Mouse (Mus musculus): ENCODE data around the gene Cd180.

Gene Cd180

DNA sequence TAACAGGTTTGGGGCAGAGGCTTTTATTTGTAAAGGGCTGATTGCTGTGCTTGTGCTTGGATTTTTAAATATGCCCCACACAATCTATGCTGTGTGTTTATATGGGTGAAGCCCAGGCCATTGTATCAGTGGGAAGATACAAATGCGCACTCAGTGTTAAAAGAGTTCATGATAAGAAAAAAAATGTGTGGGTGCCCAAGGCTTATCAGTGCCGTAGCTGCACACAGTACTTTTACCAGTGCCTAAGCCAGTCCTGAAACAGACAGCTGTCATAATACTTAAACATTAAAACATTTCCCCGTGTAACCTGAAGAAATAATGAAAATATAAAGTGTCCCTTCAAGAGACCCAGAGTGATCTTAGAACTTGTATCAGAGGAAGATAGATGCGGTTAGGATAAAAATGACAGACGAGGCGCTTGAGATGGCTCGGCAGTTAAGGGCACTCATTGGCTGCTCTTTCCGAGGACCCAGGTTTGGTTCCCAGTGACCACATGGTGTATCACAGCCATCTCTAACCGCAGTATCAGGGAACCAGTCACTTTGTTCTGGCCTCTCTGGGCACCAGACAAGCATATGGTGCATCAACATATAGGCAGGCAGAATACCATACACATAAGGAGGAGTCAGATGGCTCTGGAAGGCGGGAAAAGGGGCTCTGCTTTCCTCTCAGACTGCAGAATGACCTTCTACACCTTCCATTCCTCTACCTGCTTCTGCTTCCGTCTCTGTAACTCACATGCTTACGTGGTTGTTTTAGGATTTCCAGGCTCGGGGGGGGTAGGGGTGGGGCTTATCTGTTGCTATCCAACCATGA is 46.6 kb downstream of the Cd180 start:
- no peak for DNase-seq (ENCODE audit: low read depth, low spot score)

DNA sequence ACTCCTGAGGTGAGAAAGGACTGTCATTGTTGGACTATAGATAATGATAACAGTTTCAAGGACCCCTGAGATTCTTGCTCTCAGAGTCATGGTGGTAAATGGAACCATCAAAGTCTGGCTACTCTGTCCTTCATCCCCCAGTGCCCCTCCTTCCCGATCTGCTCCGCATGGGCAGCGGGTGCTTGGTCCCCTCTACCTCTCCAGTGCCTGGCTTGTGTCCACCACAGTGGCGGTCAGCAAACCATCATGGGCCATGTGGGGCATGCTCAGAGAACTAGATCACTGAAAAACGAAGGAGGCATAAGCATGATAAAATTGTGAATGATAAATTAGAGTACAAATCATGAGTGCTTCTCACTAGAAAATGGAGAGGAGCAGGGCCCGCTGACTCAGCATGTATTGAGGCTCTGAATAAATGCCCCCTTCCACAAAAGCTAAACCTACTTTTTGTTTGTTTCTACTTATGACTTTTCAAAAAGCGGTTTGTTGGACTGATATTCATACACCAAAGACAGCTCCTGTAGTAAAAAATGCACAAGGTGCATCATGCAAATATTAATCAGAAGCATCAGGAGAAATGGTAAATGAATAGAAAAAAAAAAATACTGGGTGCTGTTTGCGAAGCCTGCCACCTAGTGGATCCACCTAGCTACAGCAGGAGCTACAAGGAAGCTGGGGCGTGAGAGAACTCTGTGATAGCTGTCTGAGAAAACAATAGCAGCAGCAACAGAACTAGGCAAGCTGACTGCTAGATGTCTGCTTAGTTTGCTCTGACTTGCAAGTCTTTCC is 51.3 kb downstream of the Cd180 start:
- peak; percentile 68 for DNase-seq (ENCODE audit: low read depth, low spot score)

DNA sequence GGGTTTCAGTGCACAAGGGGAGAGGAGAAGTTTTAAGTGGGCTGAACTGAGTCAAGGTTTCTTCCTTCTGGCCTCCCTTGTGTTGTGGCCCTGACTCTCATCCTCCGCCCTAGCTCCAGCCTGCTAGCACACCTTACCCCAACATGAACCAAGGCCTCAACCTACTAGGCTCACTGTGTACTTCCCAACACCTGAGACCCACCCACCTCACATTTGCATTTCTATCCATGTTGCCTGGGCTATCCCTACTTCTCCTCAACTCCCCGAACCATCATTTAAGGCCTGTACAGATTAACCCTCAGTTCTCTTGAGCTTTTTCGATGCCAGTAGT is 51.9 kb downstream of the Cd180 start:
- DNase-seq (ENCODE audit: low read depth, low spot score) = no peak

DNA sequence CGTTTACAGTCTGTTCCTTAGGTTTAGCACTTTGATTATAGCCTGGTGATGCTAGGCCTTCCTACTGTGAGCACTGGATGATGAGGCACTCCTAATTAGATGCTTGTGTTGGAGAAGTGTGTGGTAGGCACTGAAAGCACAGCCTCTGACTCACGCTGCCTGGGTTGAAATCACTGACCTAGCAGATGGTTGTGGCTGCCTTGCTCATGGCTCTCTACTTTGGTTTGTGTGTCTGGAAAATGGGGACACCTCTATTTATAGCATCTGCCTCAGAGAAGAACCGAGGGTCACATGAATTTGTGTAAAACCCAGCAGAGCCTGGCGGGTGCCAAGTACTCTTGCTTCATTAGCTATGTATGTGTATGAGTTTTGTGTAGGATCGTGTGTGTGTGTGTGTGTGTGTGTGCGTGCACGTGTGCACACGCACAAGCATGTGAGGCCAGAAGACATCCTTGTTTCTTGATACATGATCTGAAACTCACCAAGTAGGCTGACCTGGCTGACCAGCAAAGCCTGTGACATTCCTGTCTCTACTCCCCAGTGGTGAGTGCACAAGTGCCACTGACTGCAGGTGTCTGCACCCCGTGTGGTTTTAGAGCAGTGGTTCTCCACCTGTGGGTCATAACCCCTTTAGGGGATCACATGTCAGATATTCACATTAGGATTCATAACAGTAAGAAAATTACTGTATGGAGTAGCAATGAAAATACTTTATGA is 52.4 kb downstream of the Cd180 start:
- no peak for DNase-seq (ENCODE audit: low read depth, low spot score)

DNA sequence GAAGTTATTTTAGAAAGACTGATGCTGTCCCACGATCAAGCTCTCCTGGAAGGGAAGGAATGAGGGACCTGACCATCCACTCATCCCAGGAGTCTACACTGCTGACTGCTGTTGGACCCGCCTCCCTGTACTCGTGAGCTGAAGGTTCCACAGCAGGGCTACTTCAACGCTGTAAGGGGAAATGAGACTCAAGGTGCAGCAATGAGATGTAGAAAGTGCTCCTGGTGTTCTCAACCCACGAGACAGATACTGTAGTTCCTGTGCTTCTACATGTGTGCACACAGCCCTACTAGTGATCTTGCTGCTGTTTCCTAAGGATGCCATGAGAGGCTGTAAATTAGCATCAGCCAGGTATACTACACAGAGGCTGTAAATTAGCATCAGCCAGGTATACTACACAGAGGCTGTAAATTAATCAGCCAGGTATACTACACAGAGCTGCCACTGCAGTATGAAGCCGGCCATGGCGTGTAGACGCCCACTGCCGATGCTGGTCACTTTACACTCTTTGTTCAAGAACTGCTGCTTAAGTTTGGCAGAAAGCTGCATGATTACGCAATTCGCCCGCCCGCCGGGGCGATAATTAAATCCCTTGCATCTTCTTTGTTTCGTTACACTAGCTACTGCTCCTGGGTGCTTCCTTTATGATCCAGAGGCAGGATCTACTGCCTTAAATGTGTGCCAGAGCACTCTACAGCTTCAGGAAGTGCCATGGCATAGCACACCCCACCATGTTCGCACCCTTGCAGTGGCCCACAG is 53.6 kb downstream of the Cd180 start:
- peak; percentile 21 for DNase-seq (ENCODE audit: low read depth, low spot score)

DNA sequence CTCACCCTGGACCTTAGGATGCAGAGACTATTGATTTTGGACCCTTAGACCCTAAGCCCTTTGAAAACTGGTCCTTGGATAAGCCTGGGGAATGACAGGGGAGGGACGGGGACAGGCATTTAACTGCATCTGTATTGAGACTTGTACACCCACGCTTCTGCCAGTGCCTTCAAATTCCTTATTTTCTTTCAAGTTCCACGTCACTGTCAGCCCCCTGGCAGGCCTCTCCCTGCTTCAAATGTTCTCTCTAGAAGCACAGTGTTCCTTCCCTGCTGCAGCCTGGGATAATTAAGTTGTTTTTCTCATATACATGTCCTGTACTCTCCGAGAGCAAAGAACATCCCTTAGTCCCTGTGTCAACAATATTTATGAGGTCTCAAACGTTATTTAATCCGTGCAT is 55.8 kb downstream of the Cd180 start:
- DNase-seq (ENCODE audit: low read depth, low spot score) = no peak

DNA sequence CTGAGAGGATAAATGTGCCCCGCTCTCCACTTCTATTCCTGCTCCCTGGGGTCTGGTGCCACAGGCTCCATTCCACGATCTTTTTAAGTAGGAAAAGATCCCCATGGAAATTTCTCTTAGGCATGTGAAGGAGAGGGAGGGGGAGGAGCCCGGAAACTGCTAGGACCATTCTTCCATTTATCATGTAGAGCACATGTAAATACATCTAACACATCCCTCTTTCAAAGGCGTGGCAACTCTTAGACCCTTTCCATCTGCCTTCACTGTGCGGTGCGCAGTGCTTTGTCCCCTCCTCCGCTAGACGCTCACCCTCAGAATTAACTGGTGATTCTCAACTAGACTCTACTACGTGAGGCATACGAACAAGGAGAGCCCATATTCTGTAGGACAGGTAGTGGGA is 56.5 kb downstream of the Cd180 start:
- DNase-seq (ENCODE audit: low read depth, low spot score) = peak; percentile 89

DNA sequence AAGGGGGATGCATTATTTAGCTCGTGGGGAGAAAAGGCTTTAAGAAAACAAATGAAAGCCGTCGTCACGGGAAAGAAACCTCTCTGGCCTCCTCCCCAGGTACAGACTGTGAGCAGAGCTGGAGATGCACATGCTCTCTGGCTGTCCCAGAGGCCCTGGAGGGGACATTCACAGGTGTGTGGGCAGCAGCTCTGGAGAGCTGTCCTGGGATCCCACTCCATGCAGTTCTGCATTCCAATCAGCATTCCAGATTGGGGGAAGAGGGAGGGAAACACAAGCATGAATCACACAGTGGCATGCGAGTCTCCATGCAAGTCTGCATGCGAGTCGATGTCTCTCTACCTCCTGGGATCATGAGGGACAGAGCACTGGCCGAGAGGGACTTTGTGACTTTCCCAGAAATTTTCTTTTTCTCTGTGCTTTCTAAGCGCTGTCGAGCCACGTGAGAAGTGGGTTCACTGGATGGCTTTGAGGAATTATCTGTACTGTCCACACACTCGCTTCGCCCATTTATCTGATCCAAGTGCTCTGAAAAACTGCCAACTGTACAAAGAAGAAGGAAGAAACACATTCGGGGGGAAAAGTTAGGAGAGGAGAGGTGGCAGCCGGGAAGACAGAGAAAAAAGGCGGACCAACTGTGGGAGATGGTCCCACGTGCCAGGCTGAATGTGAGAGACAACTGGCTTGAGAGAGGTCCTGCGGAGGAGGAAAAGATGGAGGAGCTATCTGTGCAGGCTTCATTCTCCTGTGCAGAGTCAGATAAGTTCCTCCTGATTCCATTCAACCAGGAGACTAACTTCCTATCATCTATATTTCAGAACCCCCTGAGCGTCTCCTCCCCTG is 60.6 kb downstream of the Cd180 start:
- no peak for DNase-seq (ENCODE audit: low read depth, low spot score)

DNA sequence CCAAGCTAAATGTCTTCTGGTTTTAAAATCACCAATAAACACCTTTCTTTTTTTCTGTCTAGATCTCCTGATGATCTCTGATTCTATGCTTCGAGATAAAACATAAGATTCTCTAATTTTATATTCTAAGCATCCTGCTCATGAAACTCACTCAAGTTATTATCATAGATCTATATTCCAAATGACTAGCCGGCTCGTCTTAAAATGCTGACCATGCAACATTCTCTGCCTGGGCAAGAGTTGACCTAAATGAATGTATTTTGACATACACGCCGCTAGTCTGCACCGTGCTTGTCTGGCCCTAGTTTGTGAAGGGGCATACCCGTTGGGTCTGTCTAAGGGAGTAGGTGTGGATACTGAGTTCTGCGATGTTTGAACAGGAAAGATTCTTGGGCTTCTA is 61.8 kb downstream of the Cd180 start:
- DNase-seq (ENCODE audit: low read depth, low spot score) = no peak

DNA sequence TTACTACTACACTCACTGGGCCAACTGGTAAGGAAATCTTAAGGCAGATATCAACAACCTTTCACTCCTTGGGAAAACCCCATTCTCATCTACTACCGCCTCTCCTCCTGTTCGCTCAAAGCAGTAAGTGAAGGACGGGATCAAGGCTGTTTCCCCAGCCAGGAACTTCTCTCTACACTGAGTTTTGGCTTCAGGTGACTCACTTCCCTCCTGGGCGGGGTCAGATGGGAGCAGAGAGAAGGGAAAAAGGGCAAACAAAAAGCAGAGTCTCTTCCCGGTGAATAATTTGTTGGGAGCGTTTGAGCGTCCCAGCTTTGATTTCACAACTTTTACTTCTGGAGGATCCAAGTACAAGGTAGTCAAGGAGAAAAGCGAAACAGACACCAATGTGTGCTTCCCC is 62.7 kb downstream of the Cd180 start:
- DNase-seq (ENCODE audit: low read depth, low spot score) = peak; percentile 41

DNA sequence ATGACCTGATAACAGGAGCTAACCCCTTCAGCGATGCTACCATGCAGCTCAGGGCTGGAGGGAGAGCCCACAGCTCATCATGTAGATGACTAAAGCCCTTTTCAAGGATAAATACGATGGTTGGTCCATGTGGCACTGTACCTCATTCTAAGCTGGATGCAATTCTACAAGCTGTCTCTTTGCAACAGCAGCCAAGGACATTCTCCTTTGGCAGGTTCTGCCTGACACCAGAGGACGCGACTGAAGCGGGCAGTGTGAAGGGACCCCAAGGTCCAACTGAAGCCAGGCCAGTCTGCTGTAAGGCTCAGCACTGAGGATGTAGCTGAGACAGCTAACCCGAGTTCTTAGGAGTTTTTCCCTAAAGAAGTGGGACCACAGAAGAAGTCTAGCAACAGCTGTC is 64.7 kb downstream of the Cd180 start:
- DNase-seq (ENCODE audit: low read depth, low spot score) = no peak

DNA sequence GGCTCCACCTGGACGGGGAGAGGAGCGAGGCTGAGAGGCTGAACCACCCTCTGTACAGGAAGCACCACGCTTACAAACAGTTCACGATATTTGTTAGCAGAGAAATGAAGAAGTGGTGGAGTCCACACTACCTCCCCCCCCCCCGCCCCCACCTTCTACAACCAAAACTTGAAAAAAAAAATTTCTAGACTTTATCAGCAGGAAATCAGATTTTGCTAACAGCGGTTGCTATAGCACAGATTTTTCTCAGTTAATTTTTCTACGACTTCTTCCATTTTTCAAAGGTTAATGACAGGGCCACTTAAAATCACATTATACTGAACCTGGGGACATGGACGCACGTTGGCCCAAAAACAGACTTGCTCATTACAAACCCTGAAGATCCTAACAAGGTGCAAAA is 68.1 kb downstream of the Cd180 start:
- no peak for DNase-seq (ENCODE audit: low read depth, low spot score)

DNA sequence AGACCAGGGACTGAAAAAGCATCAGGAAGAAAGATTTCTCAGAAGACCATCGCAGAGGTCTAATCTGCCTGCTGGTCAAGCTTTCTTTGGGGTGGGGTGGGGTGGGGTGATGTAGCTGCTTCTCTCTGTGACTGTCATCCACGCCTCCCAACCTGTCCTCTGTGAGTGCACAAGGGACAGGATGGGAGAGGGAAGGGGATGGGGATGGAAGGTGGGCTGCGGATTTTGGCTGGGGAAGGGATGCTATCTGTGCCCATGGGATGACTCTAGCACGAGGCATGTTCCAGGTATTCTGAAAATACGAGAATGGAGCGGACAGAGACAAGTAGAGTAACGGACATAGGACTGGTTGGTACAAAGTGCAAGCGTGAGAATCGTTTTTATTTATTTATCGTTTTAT is 68.8 kb downstream of the Cd180 start:
- DNase-seq (ENCODE audit: low read depth, low spot score) = no peak

DNA sequence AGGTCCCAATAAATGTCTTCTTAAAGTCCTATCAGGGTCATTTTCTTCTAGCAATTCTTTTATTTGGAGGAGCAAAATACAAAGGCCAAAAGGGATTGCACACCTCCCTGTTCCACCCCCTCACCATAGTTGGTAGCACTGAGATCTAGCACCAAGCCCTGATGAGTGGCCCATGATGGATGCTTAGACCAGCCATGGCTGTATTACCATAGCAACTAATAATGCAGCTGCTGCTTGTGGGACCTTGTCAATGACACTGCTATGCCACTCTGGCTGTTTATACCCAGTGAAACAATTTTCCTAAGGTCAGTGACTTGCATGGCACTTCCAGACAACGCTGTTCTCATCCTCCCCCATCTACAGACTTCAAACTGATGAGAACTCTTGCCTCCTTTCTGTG is 70.9 kb downstream of the Cd180 start:
- no peak for DNase-seq (ENCODE audit: low read depth, low spot score)

DNA sequence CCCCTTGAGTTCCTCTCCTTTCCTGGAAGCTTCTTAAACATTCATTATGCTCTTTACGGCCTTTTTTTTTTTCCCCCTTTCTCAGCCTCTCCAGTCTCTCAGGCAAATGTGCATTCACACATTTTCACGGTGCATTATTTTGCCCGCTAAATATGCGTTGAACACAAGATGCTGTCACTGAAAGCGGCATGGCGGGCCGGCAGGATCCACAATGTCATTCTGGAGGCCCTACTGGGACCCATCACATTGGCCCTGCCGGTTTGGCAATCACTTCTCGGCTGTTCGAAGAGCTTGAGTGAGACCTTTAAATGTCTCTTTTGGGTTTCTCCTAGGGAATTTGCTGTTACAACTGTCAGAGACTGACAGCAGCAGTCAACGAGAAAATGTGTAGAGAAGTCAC is 71.9 kb downstream of the Cd180 start:
- DNase-seq (ENCODE audit: low read depth, low spot score) = no peak

DNA sequence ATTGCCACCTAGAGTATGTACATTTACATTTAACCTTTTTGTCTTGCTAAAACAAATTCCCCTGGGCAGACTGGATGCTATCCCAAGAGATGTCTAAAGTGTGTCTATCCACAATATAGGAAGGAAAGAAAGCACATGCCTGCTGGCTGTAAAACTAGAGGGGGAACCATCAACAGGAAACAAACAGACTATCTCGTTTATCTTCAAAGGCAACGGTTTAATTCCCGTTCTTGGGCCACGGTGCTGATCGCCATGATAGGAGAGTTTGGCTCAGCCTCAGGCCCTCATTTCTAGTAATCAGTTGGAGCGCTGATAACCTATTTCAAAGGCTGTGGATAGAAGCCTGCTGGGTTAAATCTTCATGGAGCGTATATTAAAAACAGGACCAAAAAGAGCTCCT is 73.8 kb downstream of the Cd180 start:
- no peak for DNase-seq (ENCODE audit: low read depth, low spot score)

DNA sequence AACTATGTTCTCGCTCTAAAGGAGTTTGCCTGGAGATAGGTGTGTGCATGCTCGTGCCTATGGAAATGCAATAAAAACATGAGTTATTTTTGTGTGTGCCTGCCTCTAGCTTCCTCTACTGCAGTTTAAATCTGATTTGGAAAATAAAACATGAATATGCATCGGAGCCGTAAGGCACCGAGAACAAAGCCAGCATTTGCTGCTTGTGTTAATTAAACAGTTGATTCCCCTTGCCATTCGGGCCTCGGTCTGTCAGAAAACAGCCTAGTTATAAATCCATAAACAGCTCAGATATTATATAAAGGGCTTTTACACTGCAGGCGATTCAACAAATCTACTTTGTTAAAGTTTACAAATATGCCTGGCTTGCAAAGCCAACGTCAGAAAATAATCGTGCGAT is 75.2 kb downstream of the Cd180 start:
- no peak for DNase-seq (ENCODE audit: low read depth, low spot score)

DNA sequence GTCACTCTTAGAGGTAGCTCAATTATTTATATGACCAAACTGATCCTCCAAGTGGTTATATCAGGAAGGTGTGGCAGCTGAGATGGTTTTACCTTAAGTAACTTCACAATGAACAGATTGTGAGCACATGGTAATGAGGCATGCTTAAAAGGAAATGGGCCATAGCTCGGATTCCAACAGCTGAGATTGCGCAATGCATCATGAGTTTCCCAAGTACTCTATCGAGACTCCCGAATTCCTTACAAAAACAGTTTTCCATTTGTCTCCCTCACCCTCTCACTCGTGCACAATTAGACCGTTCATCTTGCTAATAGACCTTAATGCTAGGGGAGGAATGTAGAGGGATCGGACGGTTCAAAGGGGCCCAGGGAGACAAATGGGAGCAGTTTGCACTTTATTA is 76.8 kb downstream of the Cd180 start:
- DNase-seq (ENCODE audit: low read depth, low spot score) = peak; percentile 55

DNA sequence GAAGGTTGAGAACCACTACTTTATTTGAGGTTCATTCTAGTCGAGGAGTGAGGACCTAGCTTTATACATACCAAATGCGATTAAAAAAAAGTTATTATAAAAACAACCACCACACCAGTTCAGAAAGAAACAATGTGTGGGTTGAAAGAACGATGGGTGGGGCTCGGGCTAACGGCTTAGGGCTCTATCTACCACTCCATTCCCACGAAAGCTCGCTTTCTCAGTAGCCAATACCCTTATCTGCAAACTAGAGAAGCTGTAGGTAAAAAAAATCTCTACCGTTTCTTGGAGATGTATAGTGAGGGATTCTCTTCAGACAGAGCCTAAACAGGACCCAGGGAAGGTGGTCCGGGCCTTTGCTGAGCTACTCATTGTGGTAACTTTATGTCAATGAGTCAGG is 79.8 kb downstream of the Cd180 start:
- DNase-seq (ENCODE audit: low read depth, low spot score) = no peak

DNA sequence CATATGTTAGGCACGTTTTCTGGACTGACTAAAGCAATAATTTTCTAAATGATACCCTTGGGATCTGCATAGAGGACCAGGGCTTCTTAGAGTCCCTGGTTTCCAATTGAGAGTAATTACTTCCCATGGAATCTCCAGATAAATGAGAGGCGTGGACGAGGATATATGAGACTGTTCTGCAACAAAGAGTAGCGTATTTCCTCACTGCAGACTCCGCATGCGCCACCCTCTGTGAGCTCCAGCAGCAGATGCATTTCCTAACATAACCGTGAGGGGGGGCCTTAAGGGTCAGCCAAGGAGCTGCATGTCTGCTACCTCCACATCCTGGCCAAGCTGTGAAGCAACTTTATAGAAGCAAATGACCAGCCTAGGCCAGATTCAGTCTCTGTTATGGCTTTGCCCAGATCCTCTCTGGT is 81.4 kb downstream of the Cd180 start:
- DNase-seq (ENCODE audit: low read depth, low spot score) = peak; percentile 44

DNA sequence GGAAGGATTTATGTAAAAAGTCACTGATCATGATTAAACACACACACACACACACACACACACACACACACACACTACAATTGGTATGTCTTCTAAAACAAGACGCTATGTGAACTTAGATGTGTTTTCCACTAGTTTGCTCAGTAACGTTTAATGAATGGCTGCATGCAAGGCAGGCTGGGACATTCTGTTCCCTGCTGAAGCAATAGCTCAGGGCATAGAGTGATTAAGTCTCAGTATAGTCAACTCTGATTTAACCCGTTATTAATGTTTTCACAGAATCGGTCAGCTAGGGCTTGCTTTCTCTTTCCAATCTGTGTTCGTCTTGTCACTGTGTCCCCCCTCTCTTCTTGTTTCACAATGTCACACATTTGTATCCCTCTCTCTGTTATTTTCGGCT is 82.1 kb downstream of the Cd180 start:
- DNase-seq (ENCODE audit: low read depth, low spot score) = no peak
